Mouse (Mus musculus): Measurements from ENCODE around the gene Senp3. TPM values are rescaled to one million over a fixed set of nuclear protein-coding genes. Genes with fewer than 3 reads are reported as not detected.

The Senp3 gene
- total RNA-seq, 4 experiments from 2014 or later, result 27.2 to 40.0 (median 28.7) TPM

DNA sequence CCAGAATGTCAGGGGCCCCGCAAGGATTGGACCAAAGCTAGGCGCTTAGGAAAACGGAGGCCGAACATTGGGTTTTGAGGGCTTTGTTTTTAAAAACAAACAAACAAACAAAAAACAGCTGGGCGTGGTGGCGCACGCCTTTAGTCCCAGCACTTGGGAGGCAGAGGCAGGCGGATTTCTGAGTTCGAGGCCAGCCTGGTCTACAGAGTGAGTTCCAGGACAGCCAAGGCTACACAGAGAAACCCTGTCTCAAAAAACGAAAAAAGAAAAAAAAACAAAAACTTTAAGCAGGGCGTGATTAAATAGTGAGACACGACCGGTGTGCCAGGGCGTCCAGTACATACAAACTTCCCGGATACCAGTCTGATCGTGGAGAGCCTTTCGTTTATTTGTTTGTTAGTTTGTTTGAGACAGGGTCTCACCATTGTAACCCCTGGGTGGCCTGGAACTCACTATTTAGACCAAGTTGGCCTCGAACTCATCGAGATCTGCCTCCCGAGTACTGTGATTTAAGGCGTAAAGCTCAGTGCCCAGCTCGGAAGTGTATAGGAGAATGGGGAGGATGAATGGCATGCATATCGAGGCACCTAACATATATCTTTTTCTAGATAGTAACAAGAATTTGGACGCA, 440 bp upstream of the Senp3 start:
- DNase-seq (ENCODE audit: low spot score), result no peak

DNA sequence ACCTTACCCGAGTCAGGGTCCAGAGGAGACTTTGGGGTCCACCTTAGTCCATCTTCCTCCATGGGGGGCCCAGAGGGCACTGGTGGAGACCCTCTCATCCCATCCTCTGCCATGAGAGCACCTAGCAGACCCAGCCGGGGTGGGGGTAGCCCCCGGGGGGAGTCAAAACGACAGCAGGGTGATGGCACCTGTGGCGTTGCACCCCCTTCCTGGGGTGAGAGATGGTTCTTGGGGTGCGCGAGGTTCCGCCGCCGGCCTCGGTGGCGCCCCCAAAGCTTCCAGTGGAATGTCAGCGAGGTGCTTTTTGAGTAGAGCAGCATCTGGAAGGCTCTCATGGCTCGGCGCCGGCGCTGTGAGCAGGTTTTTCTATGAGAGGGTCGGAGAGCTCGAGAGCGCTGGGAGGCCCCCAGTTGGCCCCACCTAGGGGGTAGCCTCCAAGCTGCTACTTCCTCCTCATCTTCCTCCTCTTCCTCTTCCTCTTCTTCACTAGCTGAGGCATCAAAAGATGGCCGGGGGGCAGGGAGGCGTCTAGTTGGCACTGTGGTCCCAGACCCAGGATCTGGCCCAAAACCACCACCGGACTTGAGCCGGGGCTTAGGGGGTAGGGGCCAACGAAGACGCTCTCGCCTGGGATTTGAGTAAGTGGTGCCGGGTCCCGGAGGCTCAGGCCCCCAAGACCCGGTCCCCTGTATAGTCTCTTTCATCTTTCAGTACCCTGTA, 1.6 kb downstream of the Senp3 start:
- no peak for DNase-seq (ENCODE audit: low spot score)

DNA sequence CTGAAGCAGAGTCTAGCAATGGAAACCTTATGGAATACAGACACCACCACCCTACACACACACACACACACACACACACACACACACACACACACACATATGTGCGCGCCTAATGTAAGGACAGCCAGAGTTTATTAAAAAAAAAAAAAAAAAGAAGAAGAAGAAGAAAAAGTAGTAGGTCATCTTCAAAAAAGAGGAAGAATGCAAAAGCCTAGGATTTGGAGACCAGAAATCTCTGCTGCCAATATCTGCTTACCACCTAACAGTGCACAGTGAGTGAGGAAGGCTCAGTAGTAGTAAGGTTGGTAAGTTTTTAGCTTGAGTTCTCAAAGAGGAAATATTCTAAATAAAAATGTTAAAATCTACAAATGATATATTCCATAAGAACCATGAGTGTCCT, 2.7 kb downstream of the Senp3 start:
- DNase-seq (ENCODE audit: low spot score), result no peak

DNA sequence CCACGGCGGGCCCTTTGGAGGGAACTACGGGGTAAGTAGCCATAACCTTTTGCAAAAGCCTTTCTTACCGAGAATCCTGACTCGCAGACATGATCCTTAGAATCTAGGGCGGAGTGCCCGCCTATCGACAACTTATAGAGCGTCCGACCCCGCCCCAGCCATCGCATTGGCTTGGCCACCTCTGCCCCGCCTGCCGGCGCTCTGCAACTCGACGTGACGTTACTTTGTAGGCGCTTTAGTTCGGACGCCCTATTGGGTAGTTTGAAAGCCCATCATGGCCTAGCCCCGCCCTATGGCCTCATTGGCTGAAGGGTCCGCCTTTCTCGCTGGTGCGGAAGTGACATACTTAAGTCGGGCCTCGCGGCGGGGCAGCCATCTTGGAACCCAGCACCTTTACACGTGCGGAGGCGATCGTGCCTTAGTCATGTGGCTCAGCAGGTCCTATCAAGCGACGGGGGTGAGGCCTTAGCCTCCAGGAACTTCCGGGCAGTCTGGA, 9.6 kb downstream of the Senp3 start, which contains the start of gene Eif4a1:
Gene Eif4a1 (minus strand): TSS at position 213 of the 496 bp plus-strand sequence.
- DNase-seq (ENCODE audit: low spot score), result peak; percentile 100

DNA sequence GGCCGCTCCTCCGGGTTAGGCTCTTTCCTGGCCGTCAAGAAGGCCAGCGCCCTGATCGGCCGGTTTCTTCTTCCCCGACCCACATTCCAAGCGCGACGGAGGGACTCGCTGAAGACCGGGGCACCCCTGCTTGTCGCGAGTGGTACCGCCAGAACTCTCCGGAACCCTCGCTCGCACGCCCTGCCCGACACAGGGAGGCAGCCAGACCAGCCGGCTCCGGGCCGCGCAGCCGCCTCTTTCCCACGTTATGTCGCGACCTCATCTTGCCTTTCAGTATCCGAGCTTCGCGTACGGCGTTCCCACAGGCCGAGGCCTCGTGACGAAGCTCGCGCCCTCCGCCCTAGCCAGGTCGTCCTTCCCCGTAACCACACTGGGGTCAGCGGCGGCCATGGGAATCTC, 10.2 kb downstream of the Senp3 start:
- DNase-seq (ENCODE audit: low spot score), result no peak

DNA sequence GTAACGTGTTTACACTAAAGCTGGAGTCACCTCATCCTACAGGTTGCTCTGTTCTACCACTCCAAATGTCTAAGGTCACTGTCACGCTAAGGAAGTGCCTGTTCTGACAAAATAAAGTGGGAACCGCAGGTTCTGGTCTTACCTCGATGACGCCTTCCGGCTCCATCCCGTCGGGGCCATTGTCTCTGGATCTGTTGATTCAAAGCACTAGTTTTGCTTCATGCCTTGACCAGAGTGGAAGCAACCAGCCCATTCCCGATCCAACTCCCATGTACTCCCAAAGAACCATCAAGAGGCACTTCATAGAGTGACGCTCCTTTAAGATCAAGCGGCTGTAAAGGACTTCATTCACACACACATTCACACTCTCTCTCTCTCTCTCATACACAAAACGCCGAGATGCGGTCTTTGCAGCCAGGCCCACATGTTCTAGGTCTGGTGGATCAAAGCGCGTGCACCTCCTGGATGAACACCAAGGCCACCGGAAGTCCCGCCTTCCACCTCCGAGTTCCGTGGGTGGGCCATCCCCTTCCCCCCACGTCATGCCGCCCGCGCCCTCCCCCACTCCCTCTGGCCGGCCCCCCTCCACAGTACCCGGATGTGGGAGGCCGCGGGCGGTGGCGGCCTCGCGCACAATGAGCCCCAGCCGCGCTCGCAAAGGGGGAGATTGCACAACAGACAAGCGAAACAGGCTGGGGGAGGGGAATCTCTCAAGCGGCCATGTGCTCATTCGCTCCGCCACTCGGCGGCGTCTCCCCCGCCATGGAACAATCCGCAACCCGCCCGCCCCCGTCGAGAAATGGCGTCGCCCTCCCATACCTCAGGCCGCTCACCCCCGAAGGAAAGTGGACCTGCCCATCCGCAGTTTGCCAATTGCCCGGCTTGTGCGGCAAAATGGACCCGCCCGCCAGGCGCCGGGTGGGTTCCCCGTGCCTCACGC, 10.8 kb downstream of the Senp3 start:
- DNase-seq (ENCODE audit: low spot score), result peak; percentile 93

DNA sequence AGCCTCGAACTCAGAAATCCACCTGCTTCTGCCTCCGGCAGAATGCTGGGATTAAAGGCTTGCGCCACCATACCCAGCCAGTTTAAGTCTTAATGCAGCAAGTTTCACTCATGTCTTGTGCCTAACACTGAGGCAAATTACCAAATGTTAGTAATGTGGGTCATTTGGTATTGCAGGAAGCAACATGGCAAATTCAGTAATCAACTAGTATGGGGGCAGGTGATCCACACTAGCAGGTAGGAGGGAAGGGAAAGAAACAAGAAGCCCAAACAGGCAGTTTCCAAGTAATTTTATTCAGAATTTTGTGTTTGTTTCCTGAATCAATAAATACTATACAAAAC, 15.2 kb downstream of the Senp3 start:
- DNase-seq (ENCODE audit: low spot score), result no peak

DNA sequence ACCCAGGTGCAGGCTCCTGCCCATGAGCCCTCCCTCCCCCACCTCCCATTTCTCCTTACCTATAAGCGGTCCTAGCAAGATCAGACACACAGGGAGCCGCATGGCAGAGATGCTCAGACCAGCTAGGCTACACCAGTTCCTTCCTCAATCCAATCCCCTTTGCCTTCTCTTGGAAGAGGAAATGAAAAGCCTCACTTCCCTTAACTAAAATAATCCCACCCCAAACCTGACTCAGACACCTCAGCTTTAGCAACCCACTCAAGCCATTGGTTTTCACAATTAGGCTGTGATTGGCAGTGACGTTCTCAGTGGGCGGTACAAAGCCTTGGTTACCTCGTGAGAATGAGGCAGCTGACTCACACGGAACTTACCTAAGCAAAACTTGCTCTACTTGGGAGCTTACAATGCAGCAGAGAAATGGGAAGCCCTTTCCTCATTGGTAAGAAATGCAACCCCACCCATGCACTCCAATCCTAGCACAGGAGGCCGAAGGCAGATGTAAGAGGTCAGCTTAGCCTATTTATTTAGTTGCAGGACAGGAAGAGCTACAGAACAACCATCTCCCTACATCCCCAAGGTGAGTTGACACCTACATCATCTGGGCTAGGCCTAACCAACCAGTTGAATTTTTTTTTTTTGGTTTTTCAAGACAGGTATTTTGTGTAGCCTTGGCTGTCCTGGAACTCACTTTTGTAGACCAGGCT, 15.8 kb downstream of the Senp3 start, which contains the start of gene Cd68:
Gene Cd68 (minus strand): TSS at position 193 of the 704 bp plus-strand sequence.
- DNase-seq (ENCODE audit: low spot score), result peak; percentile 67

DNA sequence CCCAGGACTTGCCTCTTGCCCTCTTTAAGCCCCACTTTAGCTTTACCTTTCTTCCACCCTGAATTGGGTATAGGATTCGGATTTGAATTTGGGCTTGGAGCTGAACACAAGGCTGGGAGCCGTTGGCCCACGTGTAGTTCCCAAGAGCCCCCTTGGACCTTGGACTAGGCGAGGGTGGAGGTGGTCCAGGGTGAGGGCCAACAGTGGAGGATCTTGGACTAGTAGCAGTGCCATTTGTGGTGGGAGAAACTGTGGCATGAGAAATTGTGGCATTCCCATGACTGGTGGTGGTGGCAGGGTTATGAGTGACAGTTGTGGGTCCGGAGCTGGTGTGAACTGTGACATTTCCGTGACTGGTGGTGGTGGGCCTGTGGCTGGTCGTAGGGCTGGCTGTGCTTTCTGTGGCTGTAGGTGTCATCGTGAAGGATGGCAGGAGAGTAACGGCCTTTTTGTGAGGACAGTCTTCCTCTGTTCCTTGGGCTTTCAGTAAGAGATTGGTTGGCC, 16.4 kb downstream of the Senp3 start:
- DNase-seq (ENCODE audit: low spot score), result no peak

DNA sequence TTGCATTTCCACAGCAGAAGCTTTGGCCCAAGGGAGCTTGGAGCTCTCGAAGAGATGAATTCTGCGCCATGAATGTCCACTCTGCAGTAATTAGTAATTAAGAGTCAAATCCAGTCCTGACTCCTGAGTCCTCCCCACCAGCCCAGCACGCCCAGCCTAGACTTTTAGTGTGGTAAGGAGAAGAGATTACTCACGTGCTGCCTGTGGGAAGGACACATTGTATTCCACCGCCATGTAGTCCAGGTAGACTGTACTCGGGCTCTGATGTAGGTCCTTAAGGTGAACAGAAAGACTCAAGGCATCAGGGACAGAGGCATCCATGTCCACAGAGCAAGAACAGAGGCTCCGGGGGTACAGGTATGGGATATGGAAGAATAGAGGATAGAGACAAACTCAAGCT, 17.0 kb downstream of the Senp3 start:
- no peak for DNase-seq (ENCODE audit: low spot score)

DNA sequence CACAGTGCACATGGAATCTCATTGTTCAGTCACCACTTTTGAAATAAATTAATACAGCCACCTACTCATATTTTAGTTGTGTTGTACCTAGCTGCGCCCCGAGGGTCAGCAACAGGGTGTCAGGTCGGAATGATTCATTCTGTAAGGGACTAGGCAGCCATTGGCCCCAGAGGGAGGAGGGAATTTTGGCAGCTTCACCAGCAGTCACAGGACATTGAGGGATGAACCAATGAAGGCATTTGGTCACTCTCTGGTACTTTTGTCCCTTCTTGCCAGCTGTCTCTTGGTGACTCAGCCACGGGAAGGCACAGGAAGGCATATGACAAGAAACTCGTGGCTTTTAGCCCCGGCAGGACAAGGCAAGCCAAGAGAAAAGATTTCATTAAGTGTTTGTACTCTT, 18.1 kb downstream of the Senp3 start:
- DNase-seq (ENCODE audit: low spot score), result no peak

DNA sequence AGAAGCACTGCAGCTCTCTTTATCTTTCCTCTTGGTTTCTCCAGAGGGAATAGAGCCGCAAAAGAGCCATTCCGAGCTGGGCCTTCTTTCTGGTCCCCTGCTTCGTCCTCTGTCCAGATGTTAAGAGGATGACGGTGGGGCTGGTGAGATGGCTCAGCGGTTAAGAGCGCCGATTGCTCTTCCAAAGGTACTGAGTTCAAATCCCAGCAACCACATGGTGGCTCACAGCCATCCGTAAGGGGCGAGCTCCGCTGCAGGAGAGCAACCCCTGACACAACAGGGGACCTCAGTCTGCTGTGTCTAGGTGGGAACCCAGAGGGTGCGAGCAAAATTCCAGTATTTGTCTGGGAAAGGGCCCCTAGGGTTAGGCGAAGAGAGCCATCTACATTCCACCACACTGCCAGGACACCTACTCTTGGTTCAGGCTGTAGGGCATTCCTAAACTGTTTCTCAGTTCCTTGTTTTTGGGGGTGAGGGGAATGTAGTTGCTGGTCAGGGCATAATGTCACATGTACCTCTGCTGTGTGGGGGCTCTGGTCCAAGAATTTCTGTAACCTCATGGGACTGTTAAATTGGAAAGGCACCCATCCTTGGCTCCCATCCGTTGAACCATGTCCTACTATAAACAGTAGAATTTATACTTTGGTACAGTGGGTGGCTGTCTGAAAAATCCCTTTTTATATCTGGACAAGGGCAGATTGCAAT, 18.8 kb downstream of the Senp3 start:
- no peak for DNase-seq (ENCODE audit: low spot score)

DNA sequence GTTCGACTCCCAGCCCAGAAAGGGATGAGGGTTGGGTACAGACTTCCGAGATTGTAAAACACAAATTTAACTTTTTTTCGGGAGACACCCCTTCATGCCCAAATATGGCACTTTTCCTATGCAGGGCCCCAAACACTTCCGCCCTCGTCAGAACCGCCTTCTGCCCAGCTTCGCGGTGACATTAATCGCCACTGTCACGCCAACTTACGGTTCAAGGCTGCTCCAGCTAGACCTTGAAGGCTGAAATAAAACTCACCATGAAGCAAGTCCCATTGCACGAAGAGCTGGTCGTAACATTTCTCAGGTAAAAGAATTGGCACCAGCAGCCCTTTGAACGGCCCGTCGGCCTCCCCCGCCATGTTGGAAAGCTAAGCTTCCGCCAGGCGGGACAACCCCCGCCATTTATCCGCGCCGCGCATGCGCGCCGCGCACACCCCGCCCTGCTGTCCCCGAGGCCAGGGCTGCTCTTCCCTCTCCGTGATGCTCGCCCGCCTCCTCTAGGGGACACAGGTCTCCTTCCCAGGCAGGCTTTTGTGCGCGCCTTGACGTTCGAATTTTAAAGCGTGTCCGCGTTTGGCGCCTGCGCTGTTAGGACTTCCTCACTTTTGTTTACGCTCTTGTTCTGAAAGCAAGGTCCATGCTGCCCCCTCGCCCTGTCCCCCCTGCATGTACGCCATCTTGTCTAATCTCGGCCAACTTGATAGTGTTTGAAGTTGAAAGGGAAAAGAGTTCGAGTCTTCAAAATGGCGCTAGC, 19.5 kb downstream of the Senp3 start, which contains the start of gene Mpdu1:
Gene Mpdu1 (minus strand): TSS at position 430 of the 754 bp plus-strand sequence.
- DNase-seq (ENCODE audit: low spot score), result peak; percentile 94

DNA sequence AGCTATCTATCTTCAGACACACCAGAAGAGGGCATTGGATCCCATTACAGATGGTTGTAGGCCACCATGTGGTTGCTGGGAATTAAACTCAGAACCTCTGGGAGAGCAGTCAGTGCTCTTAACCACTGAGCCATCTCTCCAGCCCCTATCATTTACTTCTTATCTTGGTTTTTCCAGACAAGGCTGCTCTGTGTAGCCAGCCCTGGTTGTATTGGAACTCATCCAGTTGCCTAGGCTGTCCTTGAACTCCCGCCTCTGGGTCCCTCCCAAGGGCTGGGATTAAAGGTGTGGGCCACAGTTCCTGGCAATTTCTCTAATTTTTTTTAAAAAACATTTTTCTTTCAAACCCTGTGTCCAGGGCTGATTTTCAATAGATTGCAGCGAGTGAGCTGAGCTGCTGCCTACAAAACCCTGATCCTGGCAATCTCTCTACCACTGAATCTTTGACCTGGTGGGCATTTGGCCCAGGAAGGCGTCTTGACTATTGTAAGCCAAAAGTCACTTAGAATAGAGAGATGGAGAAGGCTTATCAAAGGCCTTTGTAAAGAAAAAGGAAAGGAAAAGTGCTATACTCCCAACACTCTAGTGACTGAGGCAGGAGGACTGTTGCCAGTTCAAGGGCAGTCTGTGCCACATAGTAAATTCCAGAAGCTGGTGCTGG, 20.5 kb downstream of the Senp3 start:
- no peak for DNase-seq (ENCODE audit: low spot score)

DNA sequence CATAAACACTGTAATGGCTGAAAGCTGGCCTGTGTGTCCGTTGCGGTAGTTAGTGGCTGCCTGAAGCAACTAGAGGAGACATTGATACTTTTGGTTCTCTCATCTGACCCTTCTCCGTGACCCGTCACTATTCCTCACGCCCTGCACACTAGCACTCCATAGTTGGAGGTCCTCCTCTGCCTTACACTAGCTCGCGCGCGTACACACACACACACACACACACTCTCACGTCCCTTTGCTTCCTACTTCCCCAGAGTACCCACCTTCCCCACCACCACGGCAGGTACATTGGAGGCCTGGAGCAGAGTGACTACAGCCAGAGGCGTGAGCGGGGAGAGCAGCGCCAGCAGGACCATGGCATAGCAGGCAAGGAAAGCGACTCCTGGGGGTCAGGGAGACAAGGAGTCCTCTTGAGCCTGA, 24.4 kb downstream of the Senp3 start:
- DNase-seq (ENCODE audit: low spot score), result no peak

DNA sequence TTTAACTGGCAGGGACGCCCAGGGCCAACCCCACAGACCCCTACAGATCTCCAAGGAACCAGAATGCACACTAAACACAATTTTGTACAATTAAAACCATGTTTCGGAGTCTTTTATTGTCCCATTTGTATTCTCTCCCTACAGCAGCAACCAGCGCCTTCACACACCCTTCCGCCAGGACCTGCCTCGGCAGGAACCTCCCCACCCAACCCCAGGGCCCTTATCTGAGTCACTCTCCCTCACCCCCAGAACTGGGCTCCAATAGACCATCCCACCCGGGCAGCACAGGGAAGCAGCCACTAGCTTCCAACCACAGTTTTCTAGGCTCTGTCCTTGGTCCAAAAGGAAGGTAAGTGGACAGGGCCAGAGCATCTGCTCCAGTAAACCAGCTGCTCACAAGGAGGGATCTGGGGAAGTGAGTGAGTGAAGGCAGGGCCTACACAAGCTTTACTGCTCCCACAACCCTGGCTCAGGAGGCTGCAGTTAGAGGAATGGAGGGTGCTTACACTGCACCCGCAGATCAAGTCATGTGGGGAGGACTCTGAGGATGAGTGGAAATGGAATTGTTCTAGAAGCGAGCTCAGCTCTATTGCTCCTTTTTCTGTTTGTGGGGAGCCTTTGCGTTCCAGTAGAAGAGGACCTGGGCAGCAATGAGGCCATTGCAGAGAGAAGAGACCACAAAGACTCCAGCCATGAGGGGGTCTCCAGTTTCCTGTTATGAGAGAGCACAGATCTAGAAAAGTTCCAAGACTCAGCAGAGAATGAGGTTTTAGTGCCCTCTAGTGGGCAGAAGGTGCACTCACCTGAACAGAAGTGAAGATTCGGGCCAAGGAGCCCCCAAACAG, 25.0 kb downstream of the Senp3 start:
- DNase-seq (ENCODE audit: low spot score), result no peak

DNA sequence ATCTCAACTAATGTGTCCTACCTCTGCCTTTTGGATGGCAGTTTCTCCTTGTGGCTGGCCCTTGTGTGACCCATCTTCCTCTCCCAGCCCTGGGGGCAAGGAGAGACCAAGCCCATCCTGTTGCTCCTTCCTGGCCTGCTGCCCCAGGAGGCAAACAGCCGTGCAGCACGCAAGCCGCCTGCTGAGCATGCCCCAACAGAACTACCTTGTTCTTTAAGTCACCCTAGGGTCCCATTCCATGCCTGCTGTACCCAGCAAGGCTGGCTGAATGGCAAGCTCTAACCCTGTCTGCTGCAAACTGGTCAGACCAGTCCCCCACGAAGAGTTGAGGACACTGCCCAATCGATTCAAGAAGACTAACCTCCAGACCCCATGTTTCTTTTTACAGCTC, 25.8 kb downstream of the Senp3 start:
- no peak for DNase-seq (ENCODE audit: low spot score)
